Mouse (Mus musculus): ENCODE measurements around the gene Mprip. TPM values are rescaled to one million over a fixed set of nuclear protein-coding genes. Genes with fewer than 3 reads are reported as not detected.
"Not testable (repeated sequence)": the region's sequence is repeated elsewhere in the genome, so short reads cannot be mapped to it uniquely, and the experiment has no call there.

Gene Mprip
- 10 to 100 TPM; 68.5 to 94.6 (median 77.3) TPM for total RNA-seq (2022)

DNA sequence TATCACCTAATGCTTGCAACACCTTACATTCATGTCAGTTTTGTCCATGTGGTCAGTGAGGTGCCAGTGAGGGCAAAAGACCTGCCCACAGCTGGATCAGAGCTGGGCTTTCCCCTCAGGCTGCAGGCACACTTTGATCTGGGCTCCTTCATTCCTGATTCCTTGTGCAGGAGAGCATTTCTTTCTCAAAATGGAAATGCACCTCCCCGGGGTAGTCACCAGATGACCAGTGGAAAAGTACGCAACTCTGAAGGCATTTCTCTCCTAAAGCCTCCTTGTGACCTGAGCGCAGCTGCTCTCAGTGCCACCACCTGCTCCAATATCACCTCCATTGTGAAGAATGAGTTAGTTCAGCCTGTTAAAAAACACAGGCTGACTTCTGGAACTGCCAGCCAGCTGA, at the start of gene Mprip:
Gene Mprip (plus strand): TSS at position 301 of the 400 bp plus-strand sequence.
- DNase-seq (ENCODE audit: low spot score in 2 of 2), result no peak

DNA sequence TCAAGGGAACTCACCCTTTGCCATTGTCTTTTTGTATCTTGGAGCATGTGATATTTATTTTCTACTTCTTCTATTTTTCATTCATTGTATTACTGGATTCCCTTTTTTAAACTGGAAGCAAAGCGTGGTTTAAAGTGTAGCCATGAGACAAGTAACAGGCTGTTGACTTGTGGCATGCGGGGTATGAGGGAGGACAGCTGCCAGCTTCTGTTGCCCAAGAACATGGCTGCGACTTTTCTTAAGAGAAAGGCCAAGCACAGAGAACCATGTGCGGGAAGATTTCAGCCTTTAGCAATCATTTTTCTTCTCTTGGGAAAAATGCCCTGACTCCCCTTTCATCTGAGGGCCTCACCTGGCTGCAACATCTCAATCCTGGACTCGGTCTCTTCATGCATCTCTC, 49.5 kb upstream of the Mprip start:
- DNase-seq (ENCODE audit: low spot score in 2 of 2), result no peak

DNA sequence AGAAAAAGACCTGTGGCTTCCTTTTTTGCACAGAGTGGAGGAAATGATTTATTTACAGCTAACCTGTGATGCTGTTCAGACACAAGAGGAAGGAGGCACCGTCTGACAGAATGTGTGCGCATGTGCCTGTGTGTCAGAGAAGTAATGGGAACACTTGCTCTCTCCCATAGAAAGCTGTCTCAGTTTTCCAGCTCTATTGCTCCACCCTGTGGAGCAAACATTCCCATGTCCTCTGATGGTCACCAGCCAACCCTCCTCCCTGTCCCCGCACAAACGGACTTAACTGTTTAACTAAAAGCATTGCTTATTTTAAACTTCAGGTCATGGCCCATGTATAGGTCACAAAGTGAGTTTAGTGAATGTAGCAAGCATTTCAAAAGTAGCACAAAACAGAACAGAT, 47.0 kb upstream of the Mprip start:
- no peak for DNase-seq (ENCODE audit: low spot score in 2 of 2)

DNA sequence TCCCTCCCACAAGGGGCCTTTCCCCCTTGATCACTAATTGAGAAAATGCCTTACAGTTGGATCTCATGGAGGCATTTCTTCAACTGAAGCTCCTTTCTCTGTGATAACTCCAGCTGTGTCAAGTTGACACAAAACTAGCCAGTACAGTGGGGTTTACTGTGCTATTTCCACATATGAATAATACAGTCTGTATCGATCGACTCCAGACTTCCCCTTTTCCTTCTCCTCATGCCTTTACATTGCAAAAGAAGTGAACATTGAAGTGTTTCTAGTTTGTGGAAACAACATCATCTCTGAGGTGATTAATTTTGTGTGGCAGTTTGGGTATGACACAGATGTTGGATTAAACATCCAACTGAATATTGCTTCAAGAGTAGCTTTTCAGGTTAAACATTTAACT, 44.1 kb upstream of the Mprip start:
- not testable (repeated sequence) for DNase-seq (ENCODE audit: low spot score in 2 of 2)

DNA sequence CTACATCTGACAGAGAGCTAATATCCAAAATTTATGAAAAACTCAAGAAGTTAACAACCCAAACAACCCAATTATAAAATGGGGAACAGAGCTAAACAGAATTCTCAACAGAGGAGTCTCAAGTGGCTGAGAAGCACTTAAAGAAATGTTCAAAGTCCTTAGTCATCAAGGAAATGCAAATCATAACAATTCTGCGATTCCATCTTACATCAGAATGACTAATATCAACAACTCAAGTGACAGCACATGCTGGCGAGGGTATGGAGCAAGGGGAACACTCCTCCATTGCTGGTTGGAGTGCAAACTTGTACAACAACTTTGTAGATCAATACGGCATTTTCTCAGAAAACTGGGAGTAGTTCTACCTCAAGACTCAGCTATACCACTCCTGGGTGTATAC, 38.9 kb upstream of the Mprip start:
- DNase-seq (ENCODE audit: low spot score in 2 of 2), result no peak

DNA sequence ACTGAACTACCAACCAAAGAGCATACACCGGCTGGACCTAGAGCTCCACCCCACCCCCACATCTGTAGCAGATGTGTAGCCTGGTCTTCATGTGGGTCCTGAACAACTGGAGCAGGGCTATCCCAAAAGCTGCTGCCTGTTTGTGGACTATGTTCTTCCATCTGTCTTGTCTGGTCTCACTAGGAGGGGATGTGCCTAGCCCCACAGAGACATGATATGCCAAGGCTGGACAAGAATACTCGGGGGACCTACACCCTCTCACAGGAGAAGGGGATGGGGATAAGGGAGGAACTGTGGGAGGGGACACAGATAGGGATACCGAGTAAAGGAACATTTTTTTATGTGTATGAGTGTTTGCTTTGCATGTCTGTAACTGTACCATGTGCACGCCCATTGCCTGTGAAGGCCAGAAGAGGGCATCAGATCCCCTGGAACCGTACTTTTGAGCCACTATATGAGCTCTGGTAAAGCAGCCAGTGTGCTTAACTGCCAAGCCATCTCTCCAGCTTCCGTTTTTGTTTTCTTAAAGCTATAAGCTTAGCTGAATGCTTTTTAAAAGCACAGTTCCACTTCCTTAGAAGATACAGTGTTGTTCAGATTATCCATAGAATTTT, 37.0 kb upstream of the Mprip start:
- DNase-seq (ENCODE audit: low spot score in 2 of 2), result peak; percentile 20 to 27

DNA sequence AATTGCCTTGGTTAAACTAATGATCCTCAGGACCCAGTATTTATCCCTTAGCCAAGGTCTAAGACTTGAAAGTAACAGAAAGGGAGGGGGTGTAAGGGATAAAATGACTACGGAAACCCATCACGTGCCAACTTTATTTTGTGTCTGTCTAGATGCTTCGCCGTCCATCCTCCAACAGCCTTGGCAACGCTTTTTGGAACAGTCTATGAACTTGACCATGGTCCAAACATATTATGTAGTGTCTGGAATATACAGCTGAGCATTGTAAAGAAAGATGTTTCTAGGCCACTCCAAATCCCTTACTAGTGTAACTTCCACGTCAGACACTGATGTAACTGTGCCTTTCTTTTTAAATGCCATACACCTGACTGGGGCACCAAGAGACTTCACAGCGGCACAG, 34.9 kb upstream of the Mprip start:
- DNase-seq (ENCODE audit: low spot score in 2 of 2), result no peak

DNA sequence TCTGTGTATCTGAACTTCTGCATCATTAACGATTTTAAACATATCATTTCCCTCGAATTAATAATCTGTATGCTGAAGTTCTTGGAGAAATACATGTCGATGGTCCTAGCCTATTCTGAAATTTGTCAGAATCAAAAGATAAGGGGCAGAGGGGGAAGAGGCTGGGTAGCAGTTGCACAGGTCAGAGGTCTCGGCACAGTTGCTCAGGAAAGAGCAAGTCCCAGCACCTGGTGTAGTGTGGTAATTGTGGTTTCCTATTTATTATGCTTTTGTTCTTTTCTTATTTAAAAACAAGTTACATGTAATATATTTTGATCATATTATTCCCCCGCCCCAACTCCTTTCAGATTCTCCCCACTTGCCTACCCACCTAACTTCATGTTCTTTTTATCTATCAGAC, 32.9 kb upstream of the Mprip start:
- DNase-seq (ENCODE audit: low spot score in 2 of 2), result no peak

DNA sequence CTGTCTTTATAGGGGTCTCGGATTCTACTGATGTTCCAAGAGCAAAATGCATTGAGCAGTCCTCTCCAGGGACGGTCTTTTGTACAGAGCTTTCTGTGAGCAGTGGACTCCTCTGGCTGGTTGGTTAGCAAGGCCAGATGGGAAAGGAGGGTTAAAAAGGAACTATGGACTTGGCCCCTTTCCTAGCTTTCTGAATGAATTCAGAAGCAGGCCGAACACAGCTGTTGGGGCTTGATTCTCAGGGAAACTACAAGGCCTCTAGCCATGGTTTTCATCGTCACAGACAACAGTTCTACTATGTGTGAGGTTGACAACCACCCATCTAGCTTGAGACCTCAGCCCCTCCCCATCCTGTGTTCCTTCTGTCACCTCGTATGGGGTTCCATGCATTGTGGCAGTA, 31.2 kb upstream of the Mprip start:
- no peak for DNase-seq (ENCODE audit: low spot score in 2 of 2)

DNA sequence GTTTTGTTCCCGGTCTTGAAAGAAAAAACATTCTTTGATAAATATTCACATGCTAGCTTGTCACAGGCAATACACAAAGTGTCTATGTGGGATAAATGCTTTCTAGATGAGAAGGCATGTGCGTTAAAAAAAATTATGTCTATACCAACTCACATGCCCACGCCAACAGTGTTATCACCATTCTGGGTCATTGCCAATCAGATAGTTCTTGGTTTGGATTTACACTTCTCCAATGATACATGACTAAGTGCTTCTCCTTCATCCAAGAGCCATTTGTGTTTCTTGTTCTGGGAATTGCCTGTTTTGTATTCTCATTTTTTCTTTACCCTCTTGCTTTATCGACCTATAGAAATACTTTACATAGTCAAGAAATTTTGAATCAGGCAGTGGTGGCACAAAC, 29.1 kb upstream of the Mprip start:
- DNase-seq (ENCODE audit: low spot score in 2 of 2), result no peak

DNA sequence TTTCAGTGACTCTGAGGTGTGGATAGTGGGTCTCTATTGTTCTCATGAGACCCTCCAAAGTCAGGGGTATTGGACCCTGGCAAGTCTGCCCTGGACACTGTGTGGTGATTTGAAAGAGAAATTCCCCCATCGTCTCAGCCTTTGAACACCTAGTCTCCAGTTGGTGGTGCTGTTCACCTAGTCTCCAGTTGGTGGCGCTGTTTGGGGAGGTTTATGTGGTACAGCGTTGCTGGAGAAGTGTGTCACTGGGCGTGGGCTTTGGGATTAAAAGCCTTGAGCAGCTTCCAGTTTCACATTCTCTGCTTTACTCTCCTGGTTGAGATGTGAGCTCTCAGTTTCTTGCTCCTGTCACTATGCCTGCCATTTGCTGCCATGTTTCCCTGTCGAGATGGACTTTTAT, 28.1 kb upstream of the Mprip start:
- DNase-seq (ENCODE audit: low spot score in 2 of 2), result peak in 1 of 2 experiments; percentile 32

DNA sequence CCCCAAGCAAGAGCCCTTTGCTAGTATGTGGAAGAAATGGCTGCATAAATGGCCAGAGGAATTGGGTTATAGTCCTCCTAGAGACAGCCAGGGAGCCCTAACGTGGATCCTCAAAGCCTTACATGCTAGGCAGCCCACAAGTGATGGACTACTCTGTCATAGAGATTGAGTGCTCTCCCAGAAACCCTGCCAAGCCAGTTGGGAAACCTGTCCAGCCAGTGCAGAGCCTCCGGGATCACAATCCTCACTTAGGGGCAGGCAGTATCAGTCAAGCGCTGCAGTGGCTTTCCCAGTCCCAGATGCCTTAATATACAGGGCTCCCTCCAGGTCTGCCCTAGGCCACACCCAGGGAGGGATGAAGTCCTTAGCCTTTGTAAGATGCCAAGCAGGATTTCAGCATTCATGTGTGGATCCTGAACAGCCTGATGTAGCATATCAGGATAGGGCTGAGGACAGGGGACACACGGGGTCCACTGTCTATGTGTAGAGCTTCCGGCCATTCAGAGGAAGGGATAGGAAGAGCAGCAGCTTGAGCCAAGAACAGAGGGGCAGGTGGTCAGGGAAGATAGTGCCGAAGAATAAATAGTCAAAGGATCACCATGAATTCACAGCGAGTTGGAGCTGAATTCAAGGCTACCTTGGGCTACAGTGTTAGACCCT, 27.0 kb upstream of the Mprip start:
- no peak for DNase-seq (ENCODE audit: low spot score in 2 of 2)

DNA sequence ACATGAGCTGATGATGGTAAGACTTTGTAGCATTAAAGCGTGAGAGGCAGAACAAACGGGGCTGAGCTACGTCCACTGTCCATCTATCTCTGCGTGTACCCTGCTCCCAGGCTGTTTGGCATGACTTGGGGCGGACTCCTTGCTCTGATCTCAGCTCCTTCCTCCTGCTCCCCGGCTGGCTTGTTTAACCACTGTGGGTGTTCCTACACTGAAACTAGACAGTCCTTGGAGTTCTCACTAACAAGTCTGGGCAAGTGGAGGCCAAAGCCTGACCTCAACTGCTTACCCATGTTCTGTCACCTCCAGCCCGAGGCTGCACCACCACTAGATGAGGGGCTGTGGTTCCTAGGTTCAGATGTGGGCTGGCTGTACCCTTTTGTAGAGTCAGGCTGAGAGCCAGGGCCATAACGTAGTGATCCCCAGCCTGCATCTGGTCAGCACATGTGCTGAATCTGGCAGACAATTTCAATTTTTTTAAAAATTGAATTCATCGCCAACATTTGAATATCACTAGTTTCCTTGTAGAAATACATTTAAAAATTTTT, 25.8 kb upstream of the Mprip start:
- DNase-seq (ENCODE audit: low spot score in 2 of 2), result no peak

DNA sequence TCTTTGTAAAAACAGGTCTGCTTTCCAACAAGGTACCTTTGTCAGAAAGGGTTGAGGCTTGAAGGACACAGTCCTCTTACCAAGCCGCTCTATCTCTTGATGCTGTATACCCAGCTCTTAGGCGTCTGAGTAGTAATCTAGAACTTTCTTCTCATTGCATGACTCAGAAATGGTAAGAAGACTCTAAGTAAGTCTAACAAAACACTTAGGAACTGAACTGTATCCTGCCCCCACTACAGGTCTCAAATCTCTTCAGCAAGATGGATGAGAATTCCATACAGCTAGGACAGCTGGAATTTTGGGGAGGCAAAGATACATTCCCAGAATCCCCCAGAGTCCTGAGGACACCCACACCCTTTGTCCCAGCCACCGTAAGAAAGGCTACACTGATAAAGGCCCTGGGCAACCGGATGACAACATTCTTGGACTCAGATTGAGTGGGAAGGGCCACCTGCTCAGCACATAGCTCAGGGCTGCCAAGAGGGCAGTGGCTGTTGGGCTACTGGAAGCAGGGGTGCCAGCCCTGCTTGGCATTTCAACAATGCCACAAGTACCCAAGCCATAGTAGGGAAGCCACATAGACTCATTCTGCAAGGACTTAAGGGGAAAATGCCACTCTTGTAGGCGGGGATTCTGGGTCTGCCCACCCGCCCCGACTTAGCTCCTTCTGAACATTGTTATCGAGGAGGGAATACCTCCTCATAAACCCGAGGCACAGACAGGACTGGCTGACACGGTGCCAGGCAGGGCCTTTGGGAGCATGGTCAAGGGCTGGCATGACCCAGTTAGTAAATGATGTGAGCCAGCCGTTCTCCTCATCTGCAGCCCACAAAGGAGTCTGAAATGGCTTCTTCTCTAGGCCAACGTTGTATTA, 25.0 kb upstream of the Mprip start:
- no peak for DNase-seq (ENCODE audit: low spot score in 2 of 2)

DNA sequence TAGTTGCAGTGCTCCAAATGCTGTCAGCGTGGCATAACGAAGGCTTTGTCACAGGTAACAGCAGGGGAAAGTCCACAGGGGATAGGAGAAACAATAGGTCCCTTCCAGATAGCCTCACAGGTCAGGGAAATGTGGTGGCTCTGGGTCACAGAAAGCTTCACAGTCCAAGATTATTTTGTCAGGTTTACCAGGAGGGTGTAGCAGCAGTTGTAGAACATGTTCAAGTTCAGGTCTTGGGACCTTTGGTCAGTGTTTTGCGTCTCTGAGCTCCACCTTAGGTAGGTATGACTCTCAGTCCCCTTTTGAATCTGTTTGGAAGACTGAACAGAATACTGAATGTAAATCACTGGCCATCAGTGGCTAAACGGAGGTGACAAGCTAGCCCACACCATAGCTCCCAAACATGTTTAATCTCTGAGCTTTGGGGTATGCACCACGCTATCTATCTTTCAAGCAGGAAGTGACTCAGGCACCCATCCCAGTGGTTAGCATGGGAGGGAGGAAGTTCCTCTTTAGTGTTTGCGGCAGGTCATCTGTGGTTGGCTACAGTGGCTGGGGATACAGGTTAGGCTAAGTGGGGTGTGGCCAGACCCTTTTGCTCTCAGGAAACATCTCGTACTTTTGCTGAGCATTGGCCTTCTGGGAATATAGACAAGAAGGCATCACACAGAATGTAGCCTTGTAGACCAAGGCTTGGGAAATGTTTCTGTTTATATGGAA, 24.2 kb upstream of the Mprip start:
- no peak for DNase-seq (ENCODE audit: low spot score in 2 of 2)

DNA sequence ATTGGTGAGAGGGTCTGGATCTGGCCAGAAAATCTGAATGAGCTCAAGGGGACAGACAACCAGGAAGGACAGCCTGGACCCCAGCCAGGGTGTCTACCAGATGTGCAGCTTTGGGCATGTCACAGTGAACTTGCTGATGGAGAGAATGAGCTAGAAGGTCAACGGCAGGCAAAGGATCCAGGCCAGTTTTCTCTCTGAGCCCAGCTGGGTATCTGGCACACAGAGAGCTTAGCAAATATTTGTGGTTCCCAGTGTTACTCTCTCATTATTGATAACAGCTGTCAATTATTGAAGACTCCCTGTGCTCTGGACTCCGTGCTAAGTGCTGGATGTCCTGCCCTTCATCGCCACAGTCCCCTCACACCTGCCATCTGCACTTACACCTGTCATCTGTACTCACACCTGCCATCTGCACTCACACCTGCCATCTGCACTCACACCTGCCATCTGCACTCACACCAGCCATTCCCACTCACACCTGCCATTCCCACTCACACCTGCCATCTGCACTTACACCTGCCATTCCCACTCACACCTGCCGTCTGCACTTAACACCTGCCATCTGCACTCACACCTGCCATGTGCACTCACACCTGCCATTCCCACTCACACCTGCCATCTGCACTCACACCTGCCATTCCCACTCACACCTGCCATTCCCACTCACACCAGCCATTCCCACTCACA, 21.0 kb upstream of the Mprip start:
- no peak for DNase-seq (ENCODE audit: low spot score in 2 of 2)

DNA sequence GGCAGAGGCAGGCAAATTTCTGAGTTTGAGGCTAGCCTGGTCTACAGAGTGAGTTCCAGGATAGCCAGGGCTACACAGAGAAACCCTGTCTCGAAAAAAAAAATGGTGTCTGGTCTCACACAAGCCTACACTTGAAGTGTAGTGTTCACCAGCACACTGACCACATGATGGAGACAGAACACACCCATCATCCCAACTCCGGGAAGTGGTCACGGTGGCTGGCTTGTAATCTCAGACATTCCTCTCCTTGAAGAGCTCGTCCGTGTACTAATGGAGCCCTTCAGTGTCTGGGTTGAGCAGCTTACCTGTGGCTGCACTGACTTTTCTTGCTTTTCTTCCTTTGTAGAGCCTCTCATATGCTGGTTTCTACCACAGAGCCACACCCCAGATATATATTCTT, 19.9 kb upstream of the Mprip start:
- DNase-seq (ENCODE audit: low spot score in 2 of 2), result no peak

DNA sequence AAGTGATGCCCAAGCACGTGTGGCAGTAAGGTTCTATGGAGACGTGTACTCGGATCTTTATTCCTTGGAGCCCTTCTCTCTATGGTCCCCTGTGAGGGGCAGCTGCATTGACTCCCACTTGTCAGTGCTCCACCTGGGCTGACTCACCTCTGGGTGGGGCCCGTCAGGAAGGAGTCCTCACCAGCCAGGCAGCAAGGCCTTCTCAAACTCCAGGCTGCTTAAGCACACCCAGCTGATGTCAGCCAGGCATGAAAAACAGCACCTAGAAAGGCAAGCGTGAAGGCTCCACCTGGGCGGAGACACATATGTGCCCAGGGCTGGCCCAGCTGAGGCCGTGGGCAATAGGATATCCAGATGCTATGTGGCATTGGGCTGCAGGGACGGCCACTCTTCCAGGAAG, 18.7 kb upstream of the Mprip start:
- no peak for DNase-seq (ENCODE audit: low spot score in 2 of 2)

DNA sequence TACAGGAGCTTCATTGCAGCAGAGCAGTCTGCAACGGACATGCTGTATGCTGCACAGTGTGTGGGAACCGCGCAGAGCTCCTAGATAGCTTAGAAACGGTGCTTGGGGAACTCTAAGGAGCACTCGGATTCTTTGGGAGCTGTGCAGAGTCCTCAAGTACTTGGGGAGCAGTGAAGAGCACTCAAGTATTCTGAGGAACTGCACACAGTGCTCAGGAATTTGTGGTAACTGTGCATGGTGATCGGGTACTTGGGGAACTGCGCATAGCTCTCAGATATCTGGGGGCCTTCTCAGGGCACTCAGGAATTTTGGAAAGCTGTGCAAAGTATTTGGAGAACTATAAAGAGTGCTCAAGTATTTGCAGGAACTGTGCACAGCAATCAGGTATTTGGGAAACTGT, 16.1 kb upstream of the Mprip start:
- no peak for DNase-seq (ENCODE audit: low spot score in 2 of 2)

DNA sequence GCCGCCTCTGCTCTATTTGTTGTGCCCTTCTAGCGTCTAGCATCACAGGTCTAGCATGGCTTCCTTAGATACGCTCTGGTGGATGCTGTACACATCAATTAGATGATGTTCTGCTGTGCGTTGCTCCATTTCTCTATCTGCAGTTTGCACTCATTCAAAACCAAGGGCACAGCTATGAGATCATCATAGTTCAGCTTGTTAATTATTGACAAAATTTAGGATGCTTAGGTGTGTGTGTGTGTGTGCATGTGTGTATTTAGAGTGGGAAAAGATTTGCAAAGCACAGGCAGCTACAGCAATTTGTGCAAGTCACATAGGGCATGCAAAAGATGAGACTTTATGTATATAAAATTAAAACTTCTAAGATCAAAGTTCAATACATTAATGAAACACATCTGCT, 12.0 kb upstream of the Mprip start:
- no peak for DNase-seq (ENCODE audit: low spot score in 2 of 2)

DNA sequence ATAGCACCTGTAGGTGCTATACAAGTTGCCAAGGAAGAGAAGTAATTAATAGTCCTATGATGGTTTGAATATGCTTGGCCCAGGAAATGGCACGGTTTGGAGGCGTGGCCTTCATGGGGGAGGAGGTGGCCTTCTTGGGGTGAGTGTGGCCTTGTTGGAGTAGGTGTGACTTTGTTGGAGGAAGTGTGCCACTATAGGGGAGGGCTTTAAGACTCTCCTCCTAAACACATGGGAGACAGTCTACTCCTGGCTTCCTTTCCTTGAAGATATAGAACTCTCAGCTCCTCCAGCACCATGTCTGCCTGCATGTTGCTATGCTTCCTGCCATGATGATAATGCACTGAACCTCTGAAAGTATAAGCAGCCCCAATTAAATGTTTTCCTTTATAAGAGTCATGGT, 8.1 kb upstream of the Mprip start:
- no peak for DNase-seq (ENCODE audit: low spot score in 2 of 2)

Data from gastrocnemius, adult 8-10 months (tissue).